Mouse (Mus musculus): ENCODE data around the gene Wdr49. TPM values are rescaled to one million over a fixed set of nuclear protein-coding genes. Genes with fewer than 3 reads are reported as not detected.
A peak's percentile ranks its signal among the peaks of the same experiment; 100 is the strongest.

Gene Wdr49
- polyA plus RNA-seq, 1 experiment = not detected

GRCm38 (mm10) chr3:75468154-75468553 is 13.8 kb downstream of the Wdr49 start:
- H3K4me1 ChIP-seq (ENCODE audit: control insufficient read depth, insufficient read depth, low read length) = no peaks in the 10 kb centered on the region
- no peak for TF ChIP-seq POLR2A (IDR thresholded peaks at IDR 0.05; ENCODE audit: insufficient read depth, low read depth, low read length)
- no peak for TF ChIP-seq CTCF (IDR thresholded peaks at IDR 0.05; ENCODE audit: insufficient read depth, low read depth, low read length)
- WGBS = 88% methylated on average over 7 of the region's 7 CpGs
- H3K4me3 ChIP-seq (ENCODE audit: insufficient read depth, low read depth, low read length) = no peak overlapping the region
- H3K27ac ChIP-seq (ENCODE audit: insufficient read depth, low read depth, low read length) = no peak overlapping the region

- WGBS = 63% methylated on average over 4 of the region's 4 CpGs
- H3K4me3 ChIP-seq (ENCODE audit: insufficient read depth, low read depth, low read length) = no peak overlapping the region
- H3K4me1 ChIP-seq (ENCODE audit: control insufficient read depth, insufficient read depth, low read length) = no peaks in the 10 kb centered on the region
- no peak overlapping the region for H3K27ac ChIP-seq (ENCODE audit: insufficient read depth, low read depth, low read length)
- TF ChIP-seq POLR2A (IDR thresholded peaks at IDR 0.05; ENCODE audit: insufficient read depth, low read depth, low read length) = no peak
- no peak for TF ChIP-seq CTCF (IDR thresholded peaks at IDR 0.05; ENCODE audit: insufficient read depth, low read depth, low read length)
Observed at GRCm38 (mm10) chr3:75430564-75431181, 51.3 kb downstream of the Wdr49 start.

DNA sequence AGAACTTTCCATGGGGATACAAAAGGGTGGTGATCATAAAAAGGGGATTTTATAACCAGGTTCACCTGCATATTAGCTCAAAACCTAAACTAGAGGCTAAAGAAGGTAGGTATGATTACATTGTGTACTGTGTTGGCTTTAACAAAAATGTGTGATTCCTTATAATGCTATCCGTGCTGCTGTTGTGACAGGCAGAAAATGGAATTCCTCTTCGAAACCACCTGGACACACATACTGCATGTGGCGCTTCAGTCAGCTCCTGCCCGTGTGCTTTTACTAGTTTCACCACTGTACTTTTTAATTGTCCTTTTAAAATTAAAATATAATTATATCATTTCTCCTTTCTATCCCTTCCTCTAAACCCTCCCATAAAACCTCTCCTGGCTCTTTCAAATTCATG is 86.0 kb downstream of the Wdr49 start:
- TF ChIP-seq CTCF (IDR thresholded peaks at IDR 0.05; ENCODE audit: insufficient read depth, low read depth, low read length) = no peak
- TF ChIP-seq POLR2A (IDR thresholded peaks at IDR 0.05; ENCODE audit: insufficient read depth, low read depth, low read length) = no peak
- WGBS = 69% methylated on average over 4 of the region's 4 CpGs
- Histone ChIP-seq H3K4me1 (ENCODE audit: control insufficient read depth, insufficient read depth, low read length) (peaks cover 9% of the 10 kb centered on the region), H3K27ac (ENCODE audit: insufficient read depth, low read depth, low read length) (no peak overlapping the region), H3K4me3 (ENCODE audit: insufficient read depth, low read depth, low read length) (no peak overlapping the region)

- TF ChIP-seq CTCF (IDR thresholded peaks at IDR 0.05; ENCODE audit: insufficient read depth, low read depth, low read length) (no peak), POLR2A (IDR thresholded peaks at IDR 0.05; ENCODE audit: insufficient read depth, low read depth, low read length) (no peak)
- H3K27ac ChIP-seq (ENCODE audit: insufficient read depth, low read depth, low read length) = peak overlapping the region; percentile 93
- peaks cover 9% of the 10 kb centered on the region for H3K4me1 ChIP-seq (ENCODE audit: control insufficient read depth, insufficient read depth, low read length)
- 15% methylated on average over 7 of the region's 7 CpGs for WGBS
- H3K4me3 ChIP-seq (ENCODE audit: insufficient read depth, low read depth, low read length) = no peak overlapping the region
Observed at GRCm38 (mm10) chr3:75395121-75395895, 86.6 kb downstream of the Wdr49 start.

DNA sequence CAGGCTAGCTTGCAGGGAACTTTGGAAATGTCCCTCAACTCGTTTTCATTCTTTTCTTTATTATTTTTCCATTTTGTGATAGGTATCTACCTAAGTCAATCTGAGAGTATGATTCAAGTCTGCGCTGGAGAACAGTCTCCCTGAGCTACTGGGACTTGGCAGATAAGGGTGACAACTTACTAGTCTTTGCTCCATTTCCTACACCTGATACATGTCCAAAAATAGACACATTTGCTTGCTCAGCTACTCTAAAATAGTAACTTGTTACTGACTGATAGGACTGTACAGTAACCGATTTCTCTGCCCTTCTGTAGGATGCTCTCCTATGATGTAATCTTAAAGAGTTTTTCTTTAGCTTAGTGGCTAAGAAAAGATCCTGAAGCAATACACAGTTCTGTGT is 87.5 kb downstream of the Wdr49 start:
- no peak overlapping the region for H3K4me3 ChIP-seq (ENCODE audit: insufficient read depth, low read depth, low read length)
- TF ChIP-seq POLR2A (IDR thresholded peaks at IDR 0.05; ENCODE audit: insufficient read depth, low read depth, low read length) (no peak), CTCF (IDR thresholded peaks at IDR 0.05; ENCODE audit: insufficient read depth, low read depth, low read length) (no peak)
- H3K27ac ChIP-seq (ENCODE audit: insufficient read depth, low read depth, low read length) = peak overlapping the region; percentile 93
- 43% methylated on average over 3 of the region's 3 CpGs for WGBS
- peaks cover 9% of the 10 kb centered on the region for H3K4me1 ChIP-seq (ENCODE audit: control insufficient read depth, insufficient read depth, low read length)

DNA sequence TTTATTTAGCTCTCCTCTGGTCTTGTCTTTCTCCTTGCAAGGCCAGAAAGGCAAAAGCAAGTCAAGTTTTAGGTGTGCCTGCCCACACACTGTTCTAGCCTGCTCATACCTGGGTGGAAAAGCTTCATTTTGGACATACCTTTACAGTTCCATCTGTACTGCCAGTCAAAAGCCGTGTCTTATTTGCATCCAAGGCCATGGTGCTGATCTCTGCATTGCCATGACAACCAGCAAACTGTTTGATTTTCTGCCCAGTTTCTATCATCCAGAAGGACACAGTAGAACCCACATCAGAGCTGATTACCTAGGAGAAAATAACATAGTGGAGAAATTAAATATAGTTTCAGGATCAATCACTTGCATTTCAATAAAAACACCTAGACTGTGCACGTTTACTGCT is 100.2 kb downstream of the Wdr49 start:
- Histone ChIP-seq H3K27ac (ENCODE audit: insufficient read depth, low read depth, low read length) (no peak overlapping the region), H3K4me3 (ENCODE audit: insufficient read depth, low read depth, low read length) (no peak overlapping the region), H3K4me1 (ENCODE audit: control insufficient read depth, insufficient read depth, low read length) (no peaks in the 10 kb centered on the region)
- WGBS = 41% methylated on average over 2 of the region's 2 CpGs
- no peak for TF ChIP-seq CTCF (IDR thresholded peaks at IDR 0.05; ENCODE audit: insufficient read depth, low read depth, low read length)
- TF ChIP-seq POLR2A (IDR thresholded peaks at IDR 0.05; ENCODE audit: insufficient read depth, low read depth, low read length) = no peak

- no peaks in the 10 kb centered on the region for H3K4me1 ChIP-seq (ENCODE audit: control insufficient read depth, insufficient read depth, low read length)
- H3K27ac ChIP-seq (ENCODE audit: insufficient read depth, low read depth, low read length) = no peak overlapping the region
- TF ChIP-seq POLR2A (IDR thresholded peaks at IDR 0.05; ENCODE audit: insufficient read depth, low read depth, low read length) = no peak
- no peak for TF ChIP-seq CTCF (IDR thresholded peaks at IDR 0.05; ENCODE audit: insufficient read depth, low read depth, low read length)
- no peak overlapping the region for H3K4me3 ChIP-seq (ENCODE audit: insufficient read depth, low read depth, low read length)
Observed at GRCm38 (mm10) chr3:75353972-75354371, 128.0 kb downstream of the Wdr49 start.

DNA sequence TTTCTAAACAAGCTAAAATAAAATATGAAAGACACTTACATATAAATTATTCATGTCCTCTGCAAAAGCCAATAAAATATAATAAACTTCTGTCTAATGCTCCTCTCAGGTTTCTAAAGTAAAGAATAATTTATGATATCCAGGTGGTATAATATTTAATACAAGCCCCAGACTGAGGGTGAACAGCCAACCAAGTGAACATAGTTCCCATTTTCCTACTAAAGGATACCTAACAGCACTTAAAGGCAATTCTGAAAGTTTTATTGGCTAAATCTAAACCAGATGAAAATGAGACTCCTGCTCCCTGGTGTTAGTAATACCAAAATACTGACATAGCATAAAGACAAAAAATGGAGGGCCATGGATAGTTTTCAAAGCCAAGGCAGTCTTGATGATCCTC is 144.8 kb downstream of the Wdr49 start:
- H3K4me3 ChIP-seq (ENCODE audit: insufficient read depth, low read depth, low read length) = no peak overlapping the region
- H3K27ac ChIP-seq (ENCODE audit: insufficient read depth, low read depth, low read length) = no peak overlapping the region
- H3K4me1 ChIP-seq (ENCODE audit: control insufficient read depth, insufficient read depth, low read length) = peaks cover under 1% of the 10 kb centered on the region; the same call in 1 of the 2 replicates
- TF ChIP-seq POLR2A (IDR thresholded peaks at IDR 0.05; ENCODE audit: insufficient read depth, low read depth, low read length) (no peak), CTCF (IDR thresholded peaks at IDR 0.05; ENCODE audit: insufficient read depth, low read depth, low read length) (no peak)

DNA sequence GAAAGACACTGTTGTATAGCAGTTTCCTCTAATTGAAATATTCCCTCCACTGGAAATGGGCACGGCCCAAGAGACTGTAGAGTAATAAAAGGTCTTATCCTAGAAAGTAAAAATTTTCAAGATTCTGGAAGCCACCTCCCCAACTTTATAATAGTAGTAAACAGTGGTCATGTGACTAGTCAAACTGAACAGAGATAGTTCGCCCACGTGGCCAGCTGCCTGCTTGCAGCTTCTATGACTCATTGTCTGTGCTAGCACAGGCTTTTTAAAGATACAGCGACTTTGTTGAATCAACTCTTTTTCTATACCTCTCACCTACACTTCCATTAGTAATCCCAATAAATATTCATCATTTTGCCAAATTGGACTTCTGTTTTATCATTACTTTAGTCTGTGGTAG is 161.0 kb downstream of the Wdr49 start:
- 46% methylated on average over 4 of the region's 4 CpGs for WGBS

More for the DNA sequence above, 161.0 kb downstream of the Wdr49 start:
- Histone ChIP-seq H3K27ac (ENCODE audit: insufficient read depth, low read depth, low read length) (no peak overlapping the region), H3K4me3 (ENCODE audit: insufficient read depth, low read depth, low read length) (no peak overlapping the region), H3K4me1 (ENCODE audit: control insufficient read depth, insufficient read depth, low read length) (no peaks in the 10 kb centered on the region)
- no peak for TF ChIP-seq POLR2A (IDR thresholded peaks at IDR 0.05; ENCODE audit: insufficient read depth, low read depth, low read length)
- no peak for TF ChIP-seq CTCF (IDR thresholded peaks at IDR 0.05; ENCODE audit: insufficient read depth, low read depth, low read length)
